In genomic region chr2:50877716-50878115, GRCm38 (mm10) we compare ENCODE assay signal across 9 mouse cellular contexts.
A peak's percentile ranks its signal among the peaks of the same experiment; 100 is the strongest.
DNase-seq lines count a peak whose midpoint lies in the region; ATAC-seq and TF ChIP-seq lines count a peak whose summit lies in the region.
"Had no signal": no experiment of that assay in that cellular context is flagged by ENCODE, and none has a peak within 500 bp of the region (broad histone marks: within the 10 kb centered on the region; RNA-seq: fewer than 3 reads in every experiment).

No protein-coding gene starts in this region.

- no peaks in the 10 kb centered on the region for H3K4me1 ChIP-seq in embryonic facial prominence, embryonic 13.5 days
- H3K4me1 ChIP-seq in intestine, postnatal 0 days (replicated peaks; ENCODE audit: control insufficient read depth, insufficient read depth, low read length): no peaks in the 10 kb centered on the region
- H3K4me1 ChIP-seq in lung, embryonic 16.5 days (replicated peaks; ENCODE audit: control insufficient read depth, insufficient read depth, low read length): peaks cover 4% of the 10 kb centered on the region; the same call in 1 of the 2 replicates
- H3K4me1 ChIP-seq in liver, postnatal 0 days (ENCODE audit: insufficient read depth): no peaks in the 10 kb centered on the region
- H3K4me1 ChIP-seq in midbrain, embryonic 11.5 days (ENCODE audit: control insufficient read depth, insufficient read depth, low read length): no peaks in the 10 kb centered on the region

- no peaks in the 10 kb centered on the region for H3K27me3 ChIP-seq in embryonic facial prominence, embryonic 13.5 days
- H3K27me3 ChIP-seq in intestine, postnatal 0 days (replicated peaks; ENCODE audit: control insufficient read depth, insufficient read depth, low read length): no peaks in the 10 kb centered on the region
- H3K27me3 ChIP-seq in lung, embryonic 16.5 days (ENCODE audit: control insufficient read depth, insufficient read depth, low read depth, low read length): no peaks in the 10 kb centered on the region
- H3K27me3 ChIP-seq in liver, postnatal 0 days (ENCODE audit: insufficient read depth, low read length): no peaks in the 10 kb centered on the region
- no peaks in the 10 kb centered on the region for H3K27me3 ChIP-seq in midbrain, embryonic 11.5 days (ENCODE audit: control insufficient read depth, insufficient read depth, low read length)
- H3K27me3 ChIP-seq: Patski had no signal

- TF ChIP-seq CTCF in intestine, postnatal 0 days (IDR thresholded peaks at IDR 0.05; ENCODE audit: low read depth): no peak
- no peak for TF ChIP-seq CTCF in liver, postnatal 0 days (IDR thresholded peaks at IDR 0.05; ENCODE audit: low read depth)

- peak; percentile 7 for DNase-seq in ES-CJ7 (ENCODE audit: low read depth, low spot score)
- DNase-seq in embryo, embryonic 10 days (ENCODE audit: low spot score): no peak
- DNase-seq in liver, postnatal 0 days: no peak
- DNase-seq in midbrain, embryonic 11.5 days (ENCODE audit: low spot score, missing footprints): no peak

- TF ChIP-seq EP300 in liver, postnatal 0 days (IDR thresholded peaks at IDR 0.05; ENCODE audit: low read depth): no peak

- H3K4me3 ChIP-seq in embryonic facial prominence, embryonic 13.5 days: no peak overlapping the region
- no peak overlapping the region for H3K4me3 ChIP-seq in intestine, postnatal 0 days (ENCODE audit: low read depth, low read length)
- no peak overlapping the region for H3K4me3 ChIP-seq in lung, embryonic 16.5 days (ENCODE audit: low read length)
- H3K4me3 ChIP-seq in liver, postnatal 0 days (ENCODE audit: low read depth, low read length): no peak overlapping the region
- no peak overlapping the region for H3K4me3 ChIP-seq in midbrain, embryonic 11.5 days (ENCODE audit: low read depth, low read length)

- no peak for ATAC-seq in embryonic facial prominence, embryonic 13.5 days (ENCODE audit: insufficient number of reproducible peaks, insufficient read depth, low FRiP score, low TSS enrichment, low read depth)
- peak; percentile 61 for ATAC-seq in intestine, postnatal 0 days
- ATAC-seq in lung, embryonic 16.5 days (ENCODE audit: low read depth): peak; percentile 90
- ATAC-seq in erythroblast, adult 5-6 weeks (replicated peaks; ENCODE audit: low FRiP score, poor library complexity, severe bottlenecking): no peak
- ATAC-seq in liver, postnatal 0 days: no peak
- ATAC-seq in midbrain, embryonic 11.5 days (ENCODE audit: low FRiP score): no peak
- ATAC-seq: Patski had no signal

- peak overlapping the region; percentile 22; the same call in 1 of the 2 replicates for H3K27ac ChIP-seq in embryonic facial prominence, embryonic 13.5 days
- H3K27ac ChIP-seq in intestine, postnatal 0 days (ENCODE audit: low read depth, low read length): no peak overlapping the region
- H3K27ac ChIP-seq in lung, embryonic 16.5 days (ENCODE audit: low read length): no peak overlapping the region; the same call in 1 of the 2 replicates
- no peak overlapping the region for H3K27ac ChIP-seq in liver, postnatal 0 days (ENCODE audit: low read depth)
- H3K27ac ChIP-seq in midbrain, embryonic 11.5 days (ENCODE audit: low read depth, low read length): no peak overlapping the region

- no peaks in the 10 kb centered on the region for H3K36me3 ChIP-seq in embryonic facial prominence, embryonic 13.5 days
- H3K36me3 ChIP-seq in intestine, postnatal 0 days (ENCODE audit: control insufficient read depth, insufficient read depth): no peaks in the 10 kb centered on the region
- no peaks in the 10 kb centered on the region for H3K36me3 ChIP-seq in lung, embryonic 16.5 days (ENCODE audit: control insufficient read depth, insufficient read depth, low read length)
- no peaks in the 10 kb centered on the region for H3K36me3 ChIP-seq in liver, postnatal 0 days (replicated peaks; ENCODE audit: insufficient read depth, low read length)
- no peaks in the 10 kb centered on the region for H3K36me3 ChIP-seq in midbrain, embryonic 11.5 days (ENCODE audit: control insufficient read depth, insufficient read depth, low read length)

- 63% methylated on average over 17 of the region's 17 CpGs for WGBS in embryonic facial prominence, embryonic 13.5 days
- WGBS in intestine, postnatal 0 days: 43% methylated on average over 17 of the region's 17 CpGs
- 48% methylated on average over 17 of the region's 17 CpGs for WGBS in lung, embryonic 16.5 days
- WGBS in liver, postnatal 0 days (ENCODE audit: insufficient replicate concordance): 72% methylated on average over 17 of the region's 17 CpGs
- 88% methylated on average over 17 of the region's 17 CpGs for whole genome bisulfite sequencing in midbrain, embryonic 11.5 days

- H3K9ac ChIP-seq in embryonic facial prominence, embryonic 13.5 days: no peak overlapping the region
- H3K9ac ChIP-seq in intestine, postnatal 0 days (ENCODE audit: low read depth, low read length): no peak overlapping the region
- no peak overlapping the region for H3K9ac ChIP-seq in lung, embryonic 16.5 days (ENCODE audit: low read length)
- H3K9ac ChIP-seq in liver, postnatal 0 days (replicated peaks): no peak overlapping the region
- no peak overlapping the region for H3K9ac ChIP-seq in midbrain, embryonic 11.5 days (ENCODE audit: low read length)

- H3K9me3 ChIP-seq in embryonic facial prominence, embryonic 13.5 days: no peaks in the 10 kb centered on the region
- no peaks in the 10 kb centered on the region for H3K9me3 ChIP-seq in intestine, postnatal 0 days (ENCODE audit: control insufficient read depth)
- no peaks in the 10 kb centered on the region for H3K9me3 ChIP-seq in lung, embryonic 16.5 days (ENCODE audit: control insufficient read depth, low read length)
- no peaks in the 10 kb centered on the region for H3K9me3 ChIP-seq in liver, postnatal 0 days (ENCODE audit: low read length)
- H3K9me3 ChIP-seq in midbrain, embryonic 11.5 days (ENCODE audit: control insufficient read depth, low read length): no peaks in the 10 kb centered on the region

- peak overlapping the region; percentile 24; the same call in 1 of the 2 replicates for H3K4me2 ChIP-seq in embryonic facial prominence, embryonic 13.5 days
- peak overlapping the region; percentile 40; the same call in 1 of the 2 replicates for H3K4me2 ChIP-seq in intestine, postnatal 0 days (replicated peaks; ENCODE audit: low read depth)
- peak overlapping the region; percentile 24 for H3K4me2 ChIP-seq in lung, embryonic 16.5 days (ENCODE audit: low read depth, low read length)
- no peak overlapping the region for H3K4me2 ChIP-seq in liver, postnatal 0 days (ENCODE audit: low read depth, low read length)
- no peak overlapping the region for H3K4me2 ChIP-seq in midbrain, embryonic 11.5 days

Comparison
In these comparisons a context has a peak if more than half of its experiments do, and no peak if none do; other contexts are left out.
1. ATAC-seq: peak in intestine, postnatal 0 days (single experiment) and lung, embryonic 16.5 days (single experiment); none in embryonic facial prominence, embryonic 13.5 days (single experiment), erythroblast, adult 5-6 weeks (single experiment), liver, postnatal 0 days (single experiment) and midbrain, embryonic 11.5 days (single experiment).
2. H3K4me2 ChIP-seq: peak in embryonic facial prominence, embryonic 13.5 days (single experiment), intestine, postnatal 0 days (single experiment) and lung, embryonic 16.5 days (single experiment); none in liver, postnatal 0 days (single experiment) and midbrain, embryonic 11.5 days (single experiment).